Mouse (Mus musculus): Measurements from ENCODE around the gene Acot7.

Acot7 gene

GRCm38 (mm10) chr4:152151966-152152544, 25.9 kb upstream of the Acot7 start, which contains the start of gene Espn:
TSS of gene Espn (minus strand) at chr4:152152371.
- DNase-seq: no peak

DNA sequence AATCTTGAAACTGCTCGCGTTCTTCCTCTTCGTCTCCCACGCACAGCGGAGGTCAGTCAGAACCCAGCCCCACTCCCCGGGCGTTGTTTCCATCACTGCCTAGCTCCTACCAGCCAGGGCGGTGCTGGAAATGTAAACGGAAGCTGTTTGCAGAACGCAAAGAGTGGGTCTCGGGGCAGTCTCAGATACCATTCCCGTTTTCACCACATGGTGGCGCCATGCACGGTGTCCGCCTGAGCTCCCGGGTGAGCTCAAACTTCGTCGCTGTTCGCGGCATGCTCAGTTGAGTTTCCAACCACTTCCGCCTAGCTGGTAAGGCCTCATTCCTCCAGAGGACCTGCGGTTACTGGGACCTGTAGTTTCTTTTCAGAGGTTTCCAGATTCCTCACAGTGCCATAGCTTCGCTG, 24.2 kb upstream of the Acot7 start:
- peak; percentile 68 to 72 for DNase-seq

- DNase-seq: no peak
These were observed 22.9 kb upstream of the Acot7 start for GRCm38 (mm10) chr4:152155019-152155418.

- peak; percentile 45 to 54 for DNase-seq
These were observed 20.0 kb upstream of the Acot7 start for GRCm38 (mm10) chr4:152157779-152158584.

- DNase-seq: no peak
These were observed 19.2 kb upstream of the Acot7 start, which contains the start of gene Hes2 for GRCm38 (mm10) chr4:152158585-152159284. TSS of gene Hes2 (plus strand) at chr4:152158867.

GRCm38 (mm10) chr4:152159285-152159678, 18.7 kb upstream of the Acot7 start:
- DNase-seq: no peak

GRCm38 (mm10) chr4:152160748-152161147, 17.2 kb upstream of the Acot7 start:
- no peak for DNase-seq

- no peak for DNase-seq
These were observed 16.3 kb upstream of the Acot7 start for GRCm38 (mm10) chr4:152161601-152162000.

DNA sequence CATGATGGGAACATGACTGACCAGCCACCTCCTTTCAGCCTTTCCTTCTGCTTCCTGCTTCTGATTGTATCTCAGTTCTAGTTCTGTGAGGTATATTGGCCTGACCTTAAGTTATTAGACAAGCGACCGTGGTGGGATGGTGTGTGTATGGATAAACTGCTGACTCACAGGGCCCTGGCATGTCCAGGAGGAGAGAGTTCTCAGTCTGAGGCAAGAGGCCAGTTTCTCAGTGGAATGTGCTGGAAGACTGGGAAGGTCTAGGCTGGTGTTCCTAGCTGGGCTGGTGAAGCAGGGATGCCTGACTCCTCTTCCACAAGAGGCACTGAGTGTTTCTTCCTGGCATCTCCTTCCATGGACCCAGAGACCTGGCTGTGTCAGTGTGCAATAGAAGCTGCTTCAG, 15.2 kb upstream of the Acot7 start:
- no peak for DNase-seq

DNA sequence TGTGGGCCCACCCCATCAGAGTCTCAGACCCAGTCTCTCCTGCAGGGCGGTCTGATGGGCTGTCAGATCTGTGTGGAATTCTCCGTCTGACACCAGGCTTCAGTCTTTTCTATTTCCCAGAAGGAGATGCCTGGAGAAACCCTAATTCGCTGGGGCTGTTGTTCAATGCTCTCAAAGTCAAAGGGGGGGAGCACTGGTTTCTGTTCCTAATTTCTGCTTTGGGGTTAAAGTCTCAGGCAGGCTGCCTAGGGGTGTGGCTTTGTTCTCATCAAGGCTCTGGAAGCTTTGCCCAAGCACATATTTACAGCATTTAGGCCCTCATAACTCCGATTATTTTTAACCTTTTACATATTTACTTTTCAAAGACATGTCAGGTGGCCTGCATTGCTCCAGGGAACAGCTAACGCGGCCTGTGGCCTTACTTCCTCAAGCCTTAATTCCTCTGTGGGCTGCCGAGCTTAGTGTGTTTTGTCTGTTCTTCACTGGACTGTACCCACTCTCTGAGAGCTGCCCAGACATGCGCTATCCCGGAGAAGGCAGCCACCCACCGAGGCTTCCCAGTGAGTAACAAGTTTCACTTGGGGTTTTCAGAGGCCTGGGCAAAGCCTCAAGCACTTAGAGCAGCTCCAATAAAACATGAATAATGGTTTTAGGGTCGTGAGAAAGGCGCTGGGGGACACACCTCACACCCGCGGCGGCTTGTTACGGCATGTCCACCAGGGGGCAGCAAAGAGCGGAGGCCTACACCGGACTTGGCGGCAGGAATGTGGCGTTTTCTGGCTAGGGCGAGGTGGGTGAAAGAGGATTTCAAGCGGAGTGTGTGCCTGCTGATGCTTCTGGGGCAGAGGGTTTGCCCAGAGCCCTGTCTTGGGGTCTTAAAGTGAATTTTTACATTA, 12.7 kb upstream of the Acot7 start:
- DNase-seq: peak; percentile 72 to 75

DNA sequence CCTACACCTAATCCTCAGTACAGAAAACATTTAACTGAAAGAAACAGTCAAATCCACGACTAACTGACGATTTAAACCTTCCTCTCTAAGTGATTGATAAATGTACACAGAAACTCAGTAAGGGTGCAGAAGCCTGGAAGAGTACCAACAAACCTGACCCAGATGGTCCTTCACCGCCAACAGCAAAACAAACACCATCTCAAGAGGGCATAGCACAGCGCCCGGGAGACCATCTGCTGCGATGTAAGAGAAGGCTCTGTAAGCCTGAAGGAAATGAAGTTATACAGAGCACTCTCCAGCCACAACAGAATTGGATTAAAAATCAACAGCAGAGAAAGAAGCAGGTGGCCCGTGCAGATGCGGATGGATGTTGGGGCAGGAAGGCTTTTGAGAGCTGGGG, 9.9 kb upstream of the Acot7 start:
- no peak for DNase-seq

- DNase-seq: no peak
These were observed 8.8 kb upstream of the Acot7 start for GRCm38 (mm10) chr4:152169103-152169502.

DNA sequence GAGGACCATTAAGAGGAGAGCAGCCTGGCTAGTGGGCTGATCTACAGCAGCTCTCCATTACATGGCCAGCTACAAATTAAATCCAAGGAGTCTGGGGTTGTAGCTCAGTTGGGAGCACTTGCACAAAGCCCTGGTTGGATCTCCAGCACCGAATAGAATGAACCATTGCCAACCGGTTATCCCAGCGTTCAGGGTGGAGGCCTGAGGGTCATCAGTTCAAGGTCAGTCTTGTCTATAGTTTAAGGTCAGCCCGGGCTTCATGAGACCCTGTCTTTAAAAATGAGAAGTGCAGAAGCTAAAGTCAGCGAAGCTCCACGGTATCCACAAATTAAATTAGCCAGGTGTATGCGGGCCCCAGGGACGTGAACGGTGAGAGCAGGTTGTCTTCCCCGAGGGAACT, 7.6 kb upstream of the Acot7 start:
- no peak for DNase-seq

- no peak for DNase-seq
These were observed 6.4 kb upstream of the Acot7 start for GRCm38 (mm10) chr4:152171543-152171942.

GRCm38 (mm10) chr4:152173041-152173440, 4.9 kb upstream of the Acot7 start:
- peak; percentile 87 to 94 for DNase-seq

GRCm38 (mm10) chr4:152173956-152174355, 4.0 kb upstream of the Acot7 start:
- no peak for DNase-seq

GRCm38 (mm10) chr4:152176638-152177037, 1.3 kb upstream of the Acot7 start:
- DNase-seq: no peak

GRCm38 (mm10) chr4:152177174-152177536, 779 bp upstream of the Acot7 start:
- DNase-seq: no peak

- peak; percentile 68 to 71 for DNase-seq
These were observed 470 bp downstream of the Acot7 start for GRCm38 (mm10) chr4:152178344-152178864.

DNA sequence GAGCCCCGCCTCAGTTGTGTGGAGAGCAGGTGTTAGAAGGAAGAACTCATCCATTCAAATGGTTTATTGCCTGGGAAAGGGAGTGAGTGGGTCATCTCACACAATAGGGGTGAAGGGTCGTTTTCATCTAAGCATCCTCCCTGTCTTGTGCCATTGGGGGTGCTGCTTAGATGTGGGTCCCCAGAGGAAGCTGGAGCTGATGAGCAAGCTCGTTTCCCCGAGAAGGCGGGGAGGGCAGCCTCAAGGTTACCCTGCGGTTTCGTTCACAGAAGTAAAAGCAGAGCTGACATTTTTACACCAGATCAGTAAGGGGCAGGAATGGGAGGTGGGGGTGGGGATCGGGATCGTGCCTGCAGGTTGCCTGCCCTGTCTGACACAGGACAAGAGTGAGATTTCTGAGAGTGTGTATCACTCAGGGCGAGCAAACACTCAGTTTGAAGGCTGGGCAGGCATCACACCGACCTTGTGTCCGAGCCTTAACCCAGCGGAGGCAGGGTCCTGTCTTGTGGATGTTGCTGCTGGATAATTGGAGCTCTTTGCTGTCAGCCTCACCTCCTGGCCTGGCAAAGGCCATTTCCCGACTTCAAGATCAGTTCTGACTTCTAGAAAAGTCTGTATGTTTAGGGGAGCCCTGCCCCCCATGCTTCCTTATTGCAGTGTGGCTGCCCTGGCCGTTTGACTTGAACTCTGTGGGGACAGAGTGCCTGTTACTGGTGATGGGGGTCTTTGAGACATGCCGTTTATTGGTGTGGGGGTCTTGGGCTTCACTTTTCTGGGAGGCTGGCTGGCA, 1.2 kb downstream of the Acot7 start:
- peak in 1 of 2 experiments; percentile 35 for DNase-seq

- peak; percentile 79 to 80 for DNase-seq
These were observed 2.2 kb downstream of the Acot7 start for GRCm38 (mm10) chr4:152179946-152180660.

All from cerebellum, postnatal 36 days (tissue).